Mouse (Mus musculus): Measurements from ENCODE around the gene Rev1. TPM values are rescaled to one million over a fixed set of nuclear protein-coding genes. Genes with fewer than 3 reads are reported as not detected.

Rev1 gene
- polyA plus RNA-seq (2015; fragmentation: Nextera tagmentation; extraction: Ambion mirVana): 15.3 and 20.5 TPM in 2 replicates

GRCm38 (mm10) chr1:38129501-38130267, at the start of gene Rev1:
Rev1 (minus strand) TSS chr1:38129801.
- under 1% methylated on average over 67 of the region's 122 CpGs for WGBS (ENCODE audit: insufficient replicate concordance)
- H3K4me2 ChIP-seq: peak within 1 kb of the TSS; percentile 92

GRCm38 (mm10) chr1:38178929-38179328, 49.3 kb upstream of the Rev1 start:
- WGBS (ENCODE audit: insufficient replicate concordance): 74% methylated on average over 8 of the region's 8 CpGs
- H3K4me2 ChIP-seq: no peak overlapping the region
- H3K9me3 ChIP-seq (replicated peaks): no peaks in the 10 kb centered on the region
- H3K27me3 ChIP-seq: no peaks in the 10 kb centered on the region
- no peaks in the 10 kb centered on the region for H3K36me3 ChIP-seq
- no peak overlapping the region for H3K27ac ChIP-seq
- H3K4me1 ChIP-seq (replicated peaks): no peaks in the 10 kb centered on the region
- no peak for DNase-seq
- no peak overlapping the region for H3K4me3 ChIP-seq (replicated peaks)
- ATAC-seq (ENCODE audit: low read depth): no peak
- no peak overlapping the region for H3K9ac ChIP-seq

More at GRCm38 (mm10) chr1:38129501-38130267, at the start of gene Rev1:
- ATAC-seq (ENCODE audit: low read depth): peak; percentile 93
- H3K4me3 ChIP-seq (replicated peaks): peak within 1 kb of the TSS; percentile 91
- H3K27ac ChIP-seq: peak within 1 kb of the TSS; percentile 94
- peaks cover 63% of the 10 kb centered on the region for H3K4me1 ChIP-seq (replicated peaks)
- H3K36me3 ChIP-seq: no peaks in the 10 kb centered on the region
- DNase-seq: peak; percentile 91
- no peaks in the 10 kb centered on the region for H3K9me3 ChIP-seq (replicated peaks)
- peak within 1 kb of the TSS; percentile 94 for H3K9ac ChIP-seq
- H3K27me3 ChIP-seq: no peaks in the 10 kb centered on the region

GRCm38 (mm10) chr1:38176077-38176476, 46.5 kb upstream of the Rev1 start:
- DNase-seq: no peak
- no peaks in the 10 kb centered on the region for H3K4me1 ChIP-seq (replicated peaks)
- H3K9me3 ChIP-seq (replicated peaks): no peaks in the 10 kb centered on the region
- no peaks in the 10 kb centered on the region for H3K27me3 ChIP-seq
- WGBS (ENCODE audit: insufficient replicate concordance): 63% methylated on average over 7 of the region's 7 CpGs
- no peak overlapping the region for H3K4me3 ChIP-seq (replicated peaks)
- no peak overlapping the region for H3K27ac ChIP-seq
- no peaks in the 10 kb centered on the region for H3K36me3 ChIP-seq
- ATAC-seq (ENCODE audit: low read depth): peak; percentile 77
- no peak overlapping the region for H3K9ac ChIP-seq
- no peak overlapping the region for H3K4me2 ChIP-seq

- Histone ChIP-seq H3K27ac (no peak overlapping the region), H3K4me2 (no peak overlapping the region), H3K27me3 (no peaks in the 10 kb centered on the region), H3K4me1 (replicated peaks) (no peaks in the 10 kb centered on the region), H3K4me3 (replicated peaks) (no peak overlapping the region), H3K36me3 (no peaks in the 10 kb centered on the region), H3K9me3 (replicated peaks) (no peaks in the 10 kb centered on the region), H3K9ac (no peak overlapping the region)
- ATAC-seq (ENCODE audit: low read depth): no peak
- WGBS (ENCODE audit: insufficient replicate concordance): 65% methylated on average over 4 of the region's 4 CpGs
- no peak for DNase-seq
Measured at GRCm38 (mm10) chr1:38171874-38172273, 42.3 kb upstream of the Rev1 start.

GRCm38 (mm10) chr1:38165696-38166095, 36.1 kb upstream of the Rev1 start:
- no peak overlapping the region for H3K9ac ChIP-seq
- H3K36me3 ChIP-seq: no peaks in the 10 kb centered on the region
- DNase-seq: no peak
- H3K27ac ChIP-seq: no peak overlapping the region
- H3K4me3 ChIP-seq (replicated peaks): no peak overlapping the region
- ATAC-seq (ENCODE audit: low read depth): no peak
- H3K27me3 ChIP-seq: no peaks in the 10 kb centered on the region
- H3K9me3 ChIP-seq (replicated peaks): no peaks in the 10 kb centered on the region
- no peaks in the 10 kb centered on the region for H3K4me1 ChIP-seq (replicated peaks)
- no peak overlapping the region for H3K4me2 ChIP-seq
- WGBS (ENCODE audit: insufficient replicate concordance): 32% methylated on average over 2 of the region's 2 CpGs

GRCm38 (mm10) chr1:38150086-38150485, 20.5 kb upstream of the Rev1 start:
- H3K36me3 ChIP-seq: no peaks in the 10 kb centered on the region
- no peaks in the 10 kb centered on the region for H3K9me3 ChIP-seq (replicated peaks)
- DNase-seq (no peak), ATAC-seq (ENCODE audit: low read depth) (no peak)
- H3K9ac ChIP-seq: no peak overlapping the region
- 69% methylated on average over 5 of the region's 5 CpGs for WGBS (ENCODE audit: insufficient replicate concordance)
- H3K27ac ChIP-seq: no peak overlapping the region
- no peak overlapping the region for H3K4me3 ChIP-seq (replicated peaks)
- H3K4me1 ChIP-seq (replicated peaks): no peaks in the 10 kb centered on the region
- no peak overlapping the region for H3K4me2 ChIP-seq
- H3K27me3 ChIP-seq: no peaks in the 10 kb centered on the region

- H3K9ac ChIP-seq: no peak overlapping the region
- no peak overlapping the region for H3K4me2 ChIP-seq
- no peaks in the 10 kb centered on the region for H3K27me3 ChIP-seq
- no peak overlapping the region for H3K4me3 ChIP-seq (replicated peaks)
- no peaks in the 10 kb centered on the region for H3K9me3 ChIP-seq (replicated peaks)
- no peak overlapping the region for H3K27ac ChIP-seq
- 63% methylated on average over 4 of the region's 4 CpGs for WGBS (ENCODE audit: insufficient replicate concordance)
- H3K4me1 ChIP-seq (replicated peaks): no peaks in the 10 kb centered on the region
- DNase-seq: no peak
- H3K36me3 ChIP-seq: no peaks in the 10 kb centered on the region
- ATAC-seq (ENCODE audit: low read depth): no peak
Measured at GRCm38 (mm10) chr1:38146008-38146407, 16.4 kb upstream of the Rev1 start.

GRCm38 (mm10) chr1:38141371-38141770, 11.8 kb upstream of the Rev1 start:
- WGBS (ENCODE audit: insufficient replicate concordance): 57% methylated on average over 1 of the region's 1 CpGs

GRCm38 (mm10) chr1:38140911-38141310, 11.3 kb upstream of the Rev1 start:
- Histone ChIP-seq H3K4me3 (replicated peaks) (no peak overlapping the region), H3K4me1 (replicated peaks) (no peaks in the 10 kb centered on the region), H3K36me3 (no peaks in the 10 kb centered on the region), H3K27ac (no peak overlapping the region), H3K27me3 (no peaks in the 10 kb centered on the region), H3K9me3 (replicated peaks) (no peaks in the 10 kb centered on the region), H3K4me2 (no peak overlapping the region), H3K9ac (no peak overlapping the region)
- DNase-seq: no peak
- no peak for ATAC-seq (ENCODE audit: low read depth)
- 58% methylated on average over 2 of the region's 2 CpGs for WGBS (ENCODE audit: insufficient replicate concordance)

More at GRCm38 (mm10) chr1:38141371-38141770, 11.8 kb upstream of the Rev1 start:
- DNase-seq (no peak), ATAC-seq (ENCODE audit: low read depth) (no peak)
- no peaks in the 10 kb centered on the region for H3K36me3 ChIP-seq
- H3K27ac ChIP-seq: no peak overlapping the region
- no peak overlapping the region for H3K9ac ChIP-seq
- H3K4me3 ChIP-seq (replicated peaks): no peak overlapping the region
- H3K4me1 ChIP-seq (replicated peaks): no peaks in the 10 kb centered on the region
- no peak overlapping the region for H3K4me2 ChIP-seq
- no peaks in the 10 kb centered on the region for H3K27me3 ChIP-seq
- no peaks in the 10 kb centered on the region for H3K9me3 ChIP-seq (replicated peaks)

GRCm38 (mm10) chr1:38139396-38139795, 9.8 kb upstream of the Rev1 start:
- Histone ChIP-seq H3K27ac (no peak overlapping the region), H3K4me2 (no peak overlapping the region), H3K9ac (no peak overlapping the region), H3K36me3 (no peaks in the 10 kb centered on the region), H3K27me3 (no peaks in the 10 kb centered on the region), H3K9me3 (replicated peaks) (no peaks in the 10 kb centered on the region), H3K4me1 (replicated peaks) (no peaks in the 10 kb centered on the region), H3K4me3 (replicated peaks) (no peak overlapping the region)
- WGBS (ENCODE audit: insufficient replicate concordance): 36% methylated on average over 2 of the region's 2 CpGs
- no peak for ATAC-seq (ENCODE audit: low read depth)
- DNase-seq: no peak

- Histone ChIP-seq H3K9me3 (replicated peaks) (no peaks in the 10 kb centered on the region), H3K27ac (no peak overlapping the region), H3K36me3 (no peaks in the 10 kb centered on the region), H3K4me3 (replicated peaks) (no peak overlapping the region), H3K27me3 (no peaks in the 10 kb centered on the region), H3K4me1 (replicated peaks) (peaks cover 39% of the 10 kb centered on the region), H3K9ac (no peak overlapping the region), H3K4me2 (no peak overlapping the region)
- WGBS (ENCODE audit: insufficient replicate concordance): 44% methylated on average over 6 of the region's 6 CpGs
- no peak for ATAC-seq (ENCODE audit: low read depth)
- DNase-seq: no peak
Measured at GRCm38 (mm10) chr1:38132942-38133341, 3.3 kb upstream of the Rev1 start.
